Mouse (Mus musculus) intestine, embryonic 15.5 days (tissue): Measurements from ENCODE around the gene I0C0044D17Rik. TPM values are rescaled to one million over a fixed set of nuclear protein-coding genes. Genes with fewer than 3 reads are reported as not detected.

Experiments
- polyA plus RNA-seq: library from polyadenylated mRNA; unstranded; fragments of >200 nt; fragmentation: Nextera tagmentation; extraction: Ambion mirVana; gene quantifications from 2 replicates; pipeline ENCODE4 v1.2.1, GENCODE M21; 2015

I0C0044D17Rik gene
- polyA plus RNA-seq, 1 experiment from 2014 or later, result not detected

Other genes with a start within 250 kb of the I0C0044D17Rik start
- 0.35 and 0.43 TPM in 2 replicates for gene L1td1, start 97.1 kb downstream of the I0C0044D17Rik start, polyA plus RNA-seq
- 1.3 and 1.4 TPM in 2 replicates for gene Kank4, start 6.3 kb downstream of the I0C0044D17Rik start, polyA plus RNA-seq
- gene Usp1, start 100.0 kb upstream of the I0C0044D17Rik start, polyA plus RNA-seq, result 90.1 and 107 TPM in 2 replicates
- gene Angptl3, start 207.1 kb upstream of the I0C0044D17Rik start, polyA plus RNA-seq, result 2.2 and 2.6 TPM in 2 replicates